Mouse (Mus musculus) cerebellum, adult 11 months (tissue): ENCODE results near the gene Uba1.

Experiments
- DNase-seq: peaks from one replicate; pipeline ENCODE4 v3.0.0; 2022

Uba1 gene

DNA sequence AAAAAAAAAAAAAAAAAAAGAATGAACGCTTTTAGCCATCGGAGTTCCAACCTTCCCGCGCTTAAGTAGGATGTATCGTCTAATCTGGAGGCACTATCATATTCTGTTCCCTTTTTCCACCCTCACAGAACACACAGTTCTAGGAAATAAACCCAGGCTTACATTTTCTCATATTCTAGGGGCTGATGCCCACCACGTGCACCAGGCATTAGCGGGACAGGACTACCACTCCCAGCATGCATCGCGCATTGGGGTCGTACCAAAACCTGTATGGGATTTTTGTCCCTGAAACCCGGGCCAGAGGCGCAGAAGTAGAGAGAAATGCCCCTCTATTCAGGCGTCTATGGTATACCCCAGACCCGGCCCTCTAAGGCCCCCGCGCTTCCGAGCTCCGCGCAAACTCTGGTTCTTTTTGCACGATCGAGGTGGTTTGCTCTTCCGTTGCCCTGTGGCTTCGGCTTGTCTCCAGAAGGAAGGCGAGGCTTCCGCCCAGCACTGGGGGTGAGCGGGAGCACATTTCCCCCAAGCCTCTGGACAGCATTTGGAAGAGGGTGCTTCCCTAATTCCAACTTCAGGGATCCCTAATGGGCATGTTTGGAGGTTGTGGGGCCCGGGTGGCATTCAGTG lies at the start of gene Uba1:
Gene Uba1, plus strand, starts transcription at position 301 of the 627 bp plus-strand sequence.
- peak; percentile 65 for DNase-seq

DNA sequence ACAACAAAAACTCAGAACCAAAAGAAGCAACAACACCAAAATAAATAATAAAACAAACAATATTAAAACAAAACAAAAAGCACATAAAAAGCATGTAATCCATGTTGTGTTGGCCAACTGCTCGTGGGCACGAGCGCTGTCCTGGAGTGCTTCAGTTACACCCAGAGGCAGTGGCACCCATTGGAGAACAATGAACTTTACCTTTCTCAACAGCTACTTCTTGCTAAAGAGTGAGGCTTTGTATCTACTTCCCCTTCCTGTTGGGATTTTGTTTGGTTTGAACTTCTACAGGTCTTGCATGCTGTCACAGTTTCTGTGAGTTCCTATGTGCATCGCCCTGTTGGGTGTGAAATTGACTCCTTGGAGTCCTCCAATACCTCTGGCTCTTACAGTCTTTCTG lies 49.6 kb upstream of the Uba1 start:
- no peak for DNase-seq

DNA sequence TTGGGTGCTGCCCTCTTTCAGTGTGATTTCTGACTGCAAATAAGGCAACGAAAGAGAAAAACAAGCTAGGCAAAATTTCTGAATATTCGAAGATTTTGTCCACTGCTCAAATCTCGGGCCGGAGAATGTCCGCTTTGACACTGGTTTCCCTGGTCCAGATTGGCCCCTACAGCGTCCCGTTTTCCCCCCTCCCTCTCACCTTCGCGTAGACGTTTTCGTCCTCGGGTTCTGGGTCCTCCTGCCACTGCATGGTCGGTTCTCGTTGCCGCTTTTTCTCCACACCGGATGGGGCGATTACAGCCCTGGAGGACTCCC lies 41.3 kb upstream of the Uba1 start:
- DNase-seq = no peak

DNA sequence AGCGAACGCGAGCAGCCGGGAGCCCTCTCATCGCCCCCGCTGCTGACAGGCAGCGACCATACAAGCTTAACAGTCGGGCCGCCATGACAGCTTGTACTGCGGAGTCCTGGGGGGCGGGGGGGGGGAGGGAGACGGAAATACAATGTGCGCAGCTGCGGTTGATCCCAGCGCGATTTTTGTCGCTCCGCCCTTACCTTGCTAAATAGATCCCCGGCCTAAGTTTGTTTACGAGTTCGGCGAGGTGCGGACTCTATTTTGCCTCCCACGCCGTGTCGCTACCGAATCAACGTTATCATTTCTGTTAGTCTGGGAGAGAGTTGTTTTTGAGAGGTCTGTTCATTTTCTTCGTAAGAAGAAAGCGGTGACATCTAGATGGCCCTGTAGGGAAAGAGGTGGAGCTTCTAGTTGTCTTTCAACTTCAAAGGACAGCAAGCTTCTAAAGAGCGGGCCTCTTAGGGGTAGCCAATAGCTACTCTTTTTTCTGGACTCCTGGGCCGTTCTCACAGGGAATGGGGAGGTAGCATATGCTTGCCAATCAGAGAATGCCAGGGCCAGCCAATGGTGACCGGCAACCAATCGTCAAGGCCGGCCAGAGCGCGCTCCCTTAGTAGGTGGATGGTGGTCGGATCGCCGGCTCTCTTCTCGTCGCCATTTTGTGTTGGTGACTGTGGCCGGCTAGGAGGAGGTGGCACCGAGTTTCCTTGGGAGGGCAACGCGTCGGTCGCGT lies 40.8 kb upstream of the Uba1 start, which contains the start of the genes Rbm10 and Ndufb11:
Gene Rbm10, plus strand, starts transcription at position 328 of the 727 bp plus-strand sequence.
Gene Ndufb11, minus strand, starts transcription at position 444 of the 727 bp plus-strand sequence.
- peak; percentile 76 for DNase-seq

DNA sequence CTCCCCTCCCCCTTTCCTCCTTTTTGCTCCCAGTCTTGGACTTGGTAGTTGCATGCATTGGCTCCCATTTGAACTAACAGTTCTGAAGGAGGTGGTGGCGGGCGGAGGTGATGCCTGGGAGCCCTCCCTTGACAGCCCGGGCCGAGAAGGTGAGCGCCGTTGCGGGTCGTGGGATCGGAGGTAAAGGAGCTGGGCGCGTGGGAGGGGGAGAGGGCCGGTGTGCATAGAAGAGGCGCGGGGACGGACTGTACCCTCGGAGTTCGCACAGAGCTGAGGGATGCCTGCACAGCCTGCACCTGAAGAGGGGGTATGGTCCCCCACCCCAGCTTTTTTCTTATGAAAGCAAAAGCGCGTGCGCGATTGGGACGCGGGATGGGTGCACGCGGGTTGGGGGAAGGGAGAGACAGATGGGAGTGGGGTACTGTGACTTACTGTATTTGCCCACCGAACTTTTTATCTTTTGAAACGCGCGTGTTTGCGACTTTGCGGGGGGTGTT lies 40.2 kb upstream of the Uba1 start:
- DNase-seq = peak; percentile 48

DNA sequence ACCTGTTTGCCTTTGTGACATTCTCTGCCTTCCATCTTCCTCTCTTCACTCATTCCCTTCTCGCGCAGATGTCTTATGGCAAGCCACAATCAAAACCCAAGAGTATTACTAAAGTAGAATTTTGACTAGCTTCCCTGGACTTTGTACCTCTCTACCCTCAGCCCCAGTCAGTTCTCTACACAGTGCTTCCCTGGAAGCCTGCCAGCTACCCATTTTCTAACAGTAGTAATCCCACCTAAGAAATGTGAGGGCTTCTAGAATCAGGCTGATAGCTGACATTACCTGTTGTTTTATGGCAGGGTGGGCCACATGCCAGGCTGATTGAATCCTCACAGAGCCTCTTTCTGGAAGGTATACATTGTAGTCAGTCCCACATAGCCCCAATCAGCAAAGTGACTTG lies 20.0 kb upstream of the Uba1 start:
- no peak for DNase-seq

DNA sequence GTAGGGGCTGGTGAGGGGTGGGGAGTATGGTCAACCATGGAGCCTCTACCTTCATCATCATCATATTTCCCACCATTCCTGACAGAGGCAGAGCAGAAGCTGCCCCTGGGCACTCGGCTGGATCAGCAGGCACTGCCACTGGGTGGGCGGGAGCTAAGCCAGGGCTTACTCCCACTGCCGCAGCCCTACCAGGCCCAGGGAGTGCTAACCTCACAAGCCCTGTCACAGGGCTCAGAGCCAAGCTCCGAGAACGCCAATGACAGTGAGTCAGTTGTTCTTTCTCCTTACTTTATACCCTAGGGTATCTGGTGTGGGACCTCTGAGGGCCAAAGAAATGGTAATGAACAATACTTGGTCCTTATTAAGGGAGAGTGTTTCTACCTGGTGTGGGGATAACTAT lies 13.3 kb upstream of the Uba1 start:
- DNase-seq = no peak

DNA sequence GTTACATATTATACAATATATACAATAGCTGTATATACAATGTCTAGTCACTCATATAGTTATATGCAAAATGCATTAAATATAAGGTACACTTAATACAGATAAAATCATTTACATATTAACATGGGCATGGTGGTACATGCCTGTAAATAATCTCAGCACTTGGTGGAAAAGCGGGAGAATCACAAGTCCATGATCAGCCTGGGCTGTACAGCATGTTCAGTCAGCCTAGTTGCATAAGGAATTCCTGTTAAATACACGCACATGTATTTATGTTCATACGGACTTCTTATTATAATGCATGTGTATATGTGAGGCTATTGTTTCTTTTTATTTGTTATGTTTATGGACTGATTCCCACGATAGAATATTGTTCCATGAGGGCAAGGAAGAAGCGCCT lies 533 bp upstream of the Uba1 start:
- no peak for DNase-seq

DNA sequence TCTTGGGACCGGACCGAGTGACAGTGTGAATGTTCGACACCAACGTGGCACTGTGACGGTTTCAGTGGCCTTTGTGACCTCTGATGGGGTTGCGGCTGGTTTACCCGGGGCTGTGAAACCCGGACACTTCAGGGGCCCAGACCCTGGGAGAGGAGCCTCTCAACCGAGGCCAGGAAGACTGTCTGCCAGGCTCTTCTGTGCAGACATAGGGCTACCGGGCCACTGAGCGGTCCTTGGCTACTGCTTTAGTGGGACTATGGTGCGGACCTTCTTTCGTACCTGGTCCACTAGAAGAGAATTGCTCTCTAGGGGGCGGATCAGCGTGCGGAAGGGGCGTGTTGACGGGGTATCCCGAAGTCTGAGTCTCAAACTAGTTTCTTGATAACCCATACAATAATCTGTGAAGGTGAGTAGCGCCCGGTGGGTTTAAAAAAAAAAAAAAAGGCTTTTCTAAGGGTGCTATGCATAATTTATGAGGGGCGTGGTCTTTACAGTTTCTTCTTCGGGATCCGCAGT lies 823 bp downstream of the Uba1 start:
- DNase-seq = no peak

DNA sequence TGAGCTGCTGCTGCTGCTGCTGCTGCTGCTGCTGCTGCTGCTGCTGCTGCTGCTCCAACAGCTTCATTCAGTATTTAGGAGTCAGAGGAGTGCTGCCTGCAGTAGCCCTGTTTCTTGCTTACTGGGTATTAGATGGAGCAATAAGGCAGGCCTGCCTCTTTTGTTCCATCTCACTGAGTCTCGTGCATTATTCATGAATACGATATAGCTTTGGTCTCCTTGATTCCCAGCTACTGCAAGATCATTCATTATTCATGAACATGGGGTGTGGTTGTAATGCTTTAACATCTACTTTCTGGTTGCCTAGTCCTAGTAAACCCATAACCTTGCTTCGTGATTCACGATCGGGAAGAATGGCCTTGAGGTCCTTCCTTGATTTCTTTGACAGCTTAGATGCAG lies 4.2 kb downstream of the Uba1 start:
- no peak for DNase-seq

DNA sequence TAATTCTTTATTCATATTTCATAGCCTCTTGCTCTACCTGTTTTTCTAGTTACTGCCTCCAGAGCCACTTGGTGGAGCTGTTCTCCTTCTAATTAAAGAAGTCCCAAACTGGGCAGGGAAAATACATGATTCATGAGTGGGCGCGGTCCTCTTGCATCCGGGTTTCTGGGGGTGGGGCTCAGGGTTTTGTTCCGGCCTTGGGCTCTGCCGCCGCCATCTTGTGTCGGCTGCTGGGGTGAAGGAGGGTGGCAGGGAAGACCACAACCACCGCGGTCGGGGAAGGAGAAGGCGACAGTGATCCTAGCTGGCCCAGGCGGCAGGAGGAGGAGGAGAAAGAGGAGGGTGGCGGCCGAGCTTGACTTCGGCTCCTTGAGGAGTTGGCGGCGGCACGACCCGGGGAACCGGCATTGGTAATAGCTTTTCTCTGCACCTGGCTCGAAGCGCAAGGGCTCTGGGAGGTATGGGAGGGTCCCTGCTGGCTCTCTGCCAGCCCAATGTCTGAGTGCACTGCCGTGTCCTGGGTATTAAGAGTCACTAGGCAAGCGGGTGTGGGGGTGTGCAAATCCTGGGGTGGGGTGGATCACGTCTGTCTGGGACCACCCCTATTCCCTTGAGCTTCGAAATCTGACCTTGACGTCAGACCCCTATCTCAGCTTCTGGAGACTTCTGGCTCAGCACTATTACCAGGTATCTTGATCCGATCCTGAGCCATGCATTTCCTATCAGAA lies 4.8 kb downstream of the Uba1 start:
- DNase-seq = peak; percentile 79

DNA sequence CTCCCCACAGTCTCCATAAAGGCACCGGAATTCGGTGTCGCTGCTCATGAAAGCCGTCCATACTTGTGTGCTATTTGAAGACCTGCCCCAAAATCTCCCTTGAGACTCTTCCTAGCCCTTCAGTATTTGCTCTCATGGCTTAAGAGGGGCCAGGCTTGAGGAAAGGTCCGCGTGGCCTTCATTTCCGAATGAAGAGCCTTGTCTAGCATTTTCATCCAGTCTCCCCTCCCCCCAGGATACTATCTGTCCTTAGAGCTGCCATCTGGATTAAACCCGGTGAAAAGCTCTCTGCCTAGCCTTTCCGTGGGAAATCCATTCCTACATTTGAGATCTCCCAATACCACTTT lies 5.3 kb downstream of the Uba1 start:
- no peak for DNase-seq

DNA sequence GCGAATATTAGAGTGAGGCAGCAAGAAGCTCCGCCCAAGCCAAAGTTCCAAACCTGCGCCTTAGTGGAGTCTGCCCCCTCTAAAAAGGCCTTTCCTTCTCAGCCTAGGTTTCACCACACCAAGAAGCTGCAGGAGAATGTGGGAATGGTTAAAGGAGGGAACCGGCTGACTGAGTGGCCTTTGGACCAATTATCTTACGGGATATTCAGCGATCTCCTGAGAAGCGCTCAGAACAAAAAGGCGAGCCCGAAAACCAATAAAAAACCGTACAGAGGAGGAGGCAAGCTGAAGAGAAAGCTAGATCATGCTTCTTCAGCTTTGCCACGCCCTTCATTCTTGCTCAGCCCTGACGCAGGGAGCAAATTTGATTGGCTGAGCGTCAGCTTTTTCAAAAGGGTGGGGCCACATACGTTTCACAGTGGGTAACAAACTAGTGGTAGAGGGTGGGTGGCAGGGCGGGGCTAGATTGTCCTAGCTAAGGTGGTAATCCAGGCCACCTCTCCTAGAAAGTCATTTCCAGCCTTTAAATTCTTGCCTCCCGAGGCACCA lies 29.5 kb downstream of the Uba1 start, which contains the start of gene Cdk16:
Gene Cdk16, plus strand, starts transcription at position 436 of the 549 bp plus-strand sequence.
- DNase-seq = peak; percentile 80

DNA sequence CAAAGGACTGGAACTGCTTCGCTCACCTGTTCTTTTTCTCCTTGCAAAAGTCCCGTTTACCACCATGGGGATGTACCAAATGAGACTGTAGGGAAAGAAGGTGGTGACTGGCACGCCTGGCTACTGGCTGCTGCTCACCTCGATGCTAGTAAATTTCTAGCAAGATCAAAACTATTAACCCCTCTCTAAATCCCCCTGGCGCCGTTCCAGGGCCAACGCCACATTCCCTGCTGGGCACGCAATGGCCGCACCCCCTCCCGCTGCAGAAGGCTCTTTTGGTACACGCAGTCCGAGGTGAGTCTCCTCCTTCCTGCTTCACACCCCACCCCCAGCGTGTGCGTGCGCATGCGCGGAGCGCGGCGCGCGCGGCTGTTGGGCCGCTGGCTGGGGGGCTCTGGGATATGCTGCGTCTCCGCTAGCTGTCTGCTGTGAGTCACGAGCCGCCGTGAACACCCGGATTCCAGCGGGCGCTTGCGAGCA lies 30.0 kb downstream of the Uba1 start:
- DNase-seq = peak; percentile 84

DNA sequence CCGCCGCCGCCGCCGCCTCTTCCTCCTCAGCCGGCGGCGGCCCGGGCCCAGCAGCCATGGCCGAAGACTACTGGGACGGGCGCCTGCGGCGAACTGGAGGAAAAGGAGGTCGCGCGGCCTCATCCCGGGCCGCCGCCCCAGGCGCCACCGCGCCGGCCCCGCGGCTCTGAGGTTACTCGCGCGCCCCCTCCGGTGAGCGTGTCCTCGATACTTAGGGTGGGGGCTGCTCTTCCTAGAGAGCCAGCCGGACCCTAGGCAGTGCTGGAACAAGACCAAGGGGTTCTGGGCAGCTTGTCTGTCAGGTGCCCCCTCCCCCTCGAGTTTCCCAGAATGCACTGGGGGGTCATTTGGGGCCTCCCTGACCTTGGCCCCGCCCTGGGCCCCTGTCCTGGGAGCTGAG lies 30.5 kb downstream of the Uba1 start:
- peak; percentile 64 for DNase-seq

DNA sequence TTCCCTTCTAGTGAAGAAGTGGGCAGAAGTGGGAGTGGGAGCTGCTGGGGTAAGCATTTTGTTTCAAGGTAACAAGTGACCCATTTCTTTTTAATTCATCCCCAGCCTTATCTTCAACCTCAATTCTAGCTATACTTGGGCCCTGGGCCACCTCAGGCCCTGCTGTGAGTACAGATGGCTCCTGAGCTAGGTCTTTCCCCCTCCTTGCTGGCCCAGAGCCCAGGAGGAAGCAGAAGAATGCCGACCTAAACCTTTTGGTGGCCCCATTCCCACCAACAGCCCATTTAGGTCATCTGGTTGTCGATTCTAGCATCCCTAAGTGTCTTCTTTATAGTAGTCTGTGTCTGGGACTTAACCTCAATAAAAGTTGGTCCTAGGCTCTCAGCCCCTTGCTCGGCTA lies 33.4 kb downstream of the Uba1 start:
- peak; percentile 59 for DNase-seq

DNA sequence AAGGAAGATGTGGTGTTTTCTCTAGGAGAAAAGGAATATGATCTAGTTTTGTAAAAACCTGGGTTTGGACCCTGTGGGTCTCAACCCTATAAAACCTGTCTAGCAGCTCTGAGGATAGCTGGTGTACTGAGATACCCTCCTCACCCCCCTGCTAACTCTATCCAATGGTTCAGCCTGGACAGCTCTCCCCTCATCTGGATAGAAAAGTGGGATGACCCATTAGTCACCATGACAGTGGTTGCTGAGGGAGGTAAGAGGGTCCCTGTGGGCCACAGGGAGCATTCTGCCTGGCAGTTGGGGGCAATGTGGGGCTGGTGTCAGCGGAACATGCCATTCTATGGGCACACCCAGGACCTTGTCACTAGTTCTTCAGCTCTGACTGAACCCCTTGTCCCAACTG lies 34.5 kb downstream of the Uba1 start:
- no peak for DNase-seq

DNA sequence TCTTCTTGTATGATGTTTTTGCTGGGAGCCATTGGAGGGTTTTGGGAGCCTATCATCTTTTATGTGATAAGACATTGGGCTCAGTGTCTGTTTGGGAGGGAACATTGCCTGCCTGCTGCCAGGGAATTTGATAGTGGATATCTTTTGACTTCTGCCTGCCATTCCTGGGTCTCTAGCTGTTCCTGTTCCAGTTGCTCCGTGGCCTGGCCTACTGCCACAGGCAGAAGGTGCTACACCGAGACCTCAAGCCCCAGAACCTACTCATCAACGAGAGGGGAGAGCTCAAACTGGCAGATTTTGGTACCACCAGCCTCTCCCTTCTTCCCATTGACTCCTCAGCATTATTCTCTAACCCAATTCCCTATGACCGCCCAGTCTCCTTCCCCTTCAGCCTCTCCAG lies 37.7 kb downstream of the Uba1 start:
- DNase-seq = no peak

DNA sequence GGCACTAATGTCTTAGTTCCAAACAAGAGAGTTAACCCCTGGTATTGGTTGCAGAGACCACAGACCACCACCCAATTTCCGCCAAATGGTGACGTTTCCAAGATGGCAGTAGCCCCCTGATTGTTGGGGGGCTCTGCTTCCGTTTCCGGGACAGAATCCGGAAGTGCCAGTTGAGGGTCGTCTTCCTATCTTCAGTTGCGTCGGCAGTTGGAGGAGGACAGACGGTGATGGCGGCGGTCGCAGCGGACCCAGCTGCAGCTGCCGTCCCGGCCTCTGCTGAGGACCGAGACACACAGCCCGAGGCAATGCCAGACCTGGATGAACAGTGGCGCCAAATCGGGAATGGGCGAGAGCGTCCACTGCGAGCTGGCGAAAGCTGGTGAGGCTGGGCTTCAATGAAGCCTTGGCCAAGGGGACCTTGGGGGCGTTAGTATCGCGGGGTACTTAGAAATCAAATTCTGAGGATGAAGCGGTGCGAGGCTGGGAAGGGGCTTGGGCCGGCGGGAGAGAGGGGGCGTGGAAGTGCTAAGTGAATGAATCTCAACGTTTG lies 45.7 kb downstream of the Uba1 start, which contains the start of gene Usp11:
Gene Usp11, plus strand, starts transcription at position 166 of the 550 bp plus-strand sequence.
- DNase-seq = no peak

DNA sequence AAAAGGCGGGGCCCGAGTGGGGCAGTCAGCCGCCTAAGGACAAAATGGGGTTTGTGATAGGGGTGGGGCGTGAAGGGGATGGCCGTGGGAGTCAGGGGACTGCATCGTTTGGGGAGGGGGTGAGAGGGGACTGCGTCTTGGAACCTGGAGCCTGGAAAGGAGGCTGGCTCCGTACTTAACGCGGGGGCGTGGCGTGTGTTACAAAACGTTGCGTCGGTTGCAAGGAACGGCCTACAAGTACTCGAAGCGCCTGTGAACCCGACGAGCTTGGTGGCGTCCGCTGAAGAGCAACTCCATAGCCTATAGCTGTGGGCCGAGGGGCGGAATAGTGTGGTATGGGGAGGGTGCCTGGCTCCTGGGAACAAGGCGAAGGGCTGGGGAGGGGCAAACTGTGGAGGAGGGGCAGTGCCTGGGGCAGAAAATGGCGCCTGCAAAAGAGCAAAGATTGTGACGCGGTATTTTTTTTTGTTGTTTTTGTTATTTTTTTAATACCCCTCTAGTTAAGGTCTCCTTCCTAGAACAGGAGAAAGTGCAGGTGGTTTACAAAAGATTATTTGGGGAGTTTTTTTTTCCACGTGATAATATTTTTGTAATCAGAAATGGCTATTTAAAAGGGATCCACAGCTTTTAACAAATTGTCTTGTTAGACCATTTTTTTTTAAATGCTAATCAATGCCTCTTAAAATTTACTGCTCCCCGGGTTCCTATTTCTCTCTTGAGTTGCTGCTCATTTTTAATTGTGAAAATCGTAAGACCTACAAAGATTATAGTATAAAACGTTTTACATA lies 46.4 kb downstream of the Uba1 start:
- peak; percentile 74 for DNase-seq

DNA sequence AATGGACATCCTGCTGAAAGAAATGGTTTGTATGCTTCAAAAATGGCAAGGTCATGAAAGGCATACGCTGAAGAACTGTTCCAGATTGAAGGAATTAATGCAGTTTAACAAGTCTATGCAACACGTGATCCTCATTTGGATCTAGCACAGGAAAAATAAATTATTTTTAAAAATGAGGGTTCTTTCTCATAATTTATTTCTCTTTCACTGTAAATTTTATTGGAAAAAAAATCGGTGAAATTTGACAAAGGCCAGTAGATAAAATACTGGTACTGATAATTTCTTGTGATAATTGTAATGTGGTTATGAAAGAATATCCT lies 46.9 kb downstream of the Uba1 start:
- no peak for DNase-seq

DNA sequence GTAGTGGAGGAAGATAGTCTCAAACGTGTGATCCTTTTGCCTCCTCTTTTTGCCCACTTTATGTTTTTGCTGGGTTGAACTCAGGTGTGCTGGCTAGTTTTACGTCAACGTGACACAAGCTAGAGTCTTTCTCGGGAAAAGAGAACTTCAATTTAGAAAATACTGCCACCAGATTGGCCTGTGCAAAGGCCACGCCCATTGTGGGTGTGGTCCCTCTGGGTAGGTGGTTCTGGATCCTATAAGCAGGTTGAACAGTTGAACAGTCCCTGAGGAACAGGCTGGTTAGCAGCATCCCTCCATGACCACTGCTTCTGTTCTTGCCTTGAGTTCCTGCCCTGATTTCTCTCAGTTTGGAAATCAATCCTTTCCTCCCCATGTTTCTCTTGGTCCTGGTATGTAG lies 70.6 kb downstream of the Uba1 start:
- DNase-seq = no peak
